Mouse (Mus musculus) Muller cell, postnatal 12 days (primary cell): ENCODE results near the gene Gm5737.

Experiments
- DNase-seq: peaks from one replicate; pipeline ENCODE4 v3.0.0-alpha.2; 2015; ENCODE audit errors: inconsistent ontology term

The Gm5737 gene

DNA sequence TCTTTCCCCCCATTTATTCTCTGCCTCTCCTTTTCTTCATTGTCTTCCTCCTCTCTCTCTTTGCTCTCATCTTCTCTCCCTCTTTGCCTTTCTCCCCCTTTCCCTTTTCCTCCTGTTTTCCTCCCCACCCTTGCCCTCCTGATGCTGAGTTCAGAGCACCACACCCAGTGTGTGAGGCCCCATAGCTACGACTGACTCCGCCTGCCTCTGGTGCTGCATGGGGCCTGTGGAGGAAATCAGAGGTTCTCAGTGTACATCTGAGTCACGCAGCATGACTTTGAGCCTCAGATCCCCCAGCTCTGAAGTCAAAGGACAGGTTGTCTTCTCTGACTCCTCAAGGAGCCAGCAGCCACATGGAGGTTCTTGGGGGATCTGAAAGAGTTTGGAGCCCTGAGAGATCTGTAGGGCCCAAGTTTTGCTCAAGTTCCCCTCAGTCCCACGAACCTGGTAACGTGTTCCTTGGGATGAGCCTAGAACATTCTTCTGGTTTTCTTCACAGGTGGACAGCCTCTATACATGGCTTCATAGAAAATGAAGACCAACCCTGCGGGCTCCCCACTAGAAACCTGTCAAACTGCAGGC, at the start of gene Gm5737:
Gene Gm5737, plus strand, starts transcription at position 532 of the 582 bp plus-strand sequence.
- no peak for DNase-seq

DNA sequence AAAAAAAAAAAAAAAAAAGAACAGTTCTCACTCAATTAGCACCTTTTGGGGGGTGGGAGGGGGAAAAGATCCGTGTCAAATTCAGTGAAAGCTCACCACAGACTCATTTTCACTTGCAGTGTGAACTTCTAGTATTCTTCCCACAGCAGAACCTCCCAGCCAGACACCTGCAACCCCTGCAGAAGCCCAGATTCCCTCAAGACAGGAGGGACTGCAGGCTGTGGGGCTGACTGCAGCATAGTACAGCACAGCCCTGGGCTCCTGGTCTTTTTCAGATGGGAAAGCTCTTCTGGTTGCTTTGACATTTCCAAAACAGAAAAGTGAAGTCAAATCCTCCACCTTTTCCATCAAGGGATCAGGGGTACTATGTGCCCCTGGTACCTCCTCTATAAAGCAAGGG, 44.8 kb upstream of the Gm5737 start:
- no peak for DNase-seq

DNA sequence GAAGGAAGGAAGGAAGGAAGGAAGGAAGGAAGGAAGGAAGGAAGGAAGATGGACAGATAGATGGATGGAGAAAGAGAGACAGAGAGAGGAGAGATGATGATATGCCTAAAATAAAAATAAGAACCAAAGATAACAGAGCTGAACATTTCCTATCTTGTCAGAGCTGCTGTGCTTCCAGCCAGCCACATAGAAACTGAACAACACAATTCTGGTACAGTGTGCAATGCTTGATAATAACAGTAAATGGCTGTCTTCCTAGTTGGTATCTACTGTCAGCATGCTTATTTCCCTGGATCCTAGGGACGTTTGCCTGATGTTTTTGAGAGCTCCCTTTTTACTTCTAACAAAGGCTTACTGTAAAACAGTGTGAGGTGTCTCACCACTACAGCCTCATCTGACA, 40.8 kb upstream of the Gm5737 start:
- DNase-seq: no peak

DNA sequence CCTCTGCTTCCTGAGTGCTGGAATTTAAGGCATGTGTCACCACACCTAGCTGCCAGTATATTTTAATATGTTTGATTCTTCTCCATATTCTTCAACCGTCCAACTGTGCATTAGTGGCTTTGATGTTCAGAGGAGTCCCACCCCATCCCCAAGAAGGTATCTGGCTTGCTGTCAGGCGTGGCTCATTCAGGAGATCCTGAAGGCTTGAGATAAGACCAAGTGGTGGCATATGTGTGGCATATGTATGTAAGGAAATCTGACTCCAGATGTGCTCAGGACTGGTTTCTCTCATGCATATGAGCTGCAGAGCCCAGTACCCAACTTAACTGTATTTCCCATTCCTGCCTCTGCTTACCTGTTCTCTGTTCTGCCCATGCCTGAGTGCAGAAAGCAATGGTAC, 34.2 kb upstream of the Gm5737 start:
- no peak for DNase-seq

DNA sequence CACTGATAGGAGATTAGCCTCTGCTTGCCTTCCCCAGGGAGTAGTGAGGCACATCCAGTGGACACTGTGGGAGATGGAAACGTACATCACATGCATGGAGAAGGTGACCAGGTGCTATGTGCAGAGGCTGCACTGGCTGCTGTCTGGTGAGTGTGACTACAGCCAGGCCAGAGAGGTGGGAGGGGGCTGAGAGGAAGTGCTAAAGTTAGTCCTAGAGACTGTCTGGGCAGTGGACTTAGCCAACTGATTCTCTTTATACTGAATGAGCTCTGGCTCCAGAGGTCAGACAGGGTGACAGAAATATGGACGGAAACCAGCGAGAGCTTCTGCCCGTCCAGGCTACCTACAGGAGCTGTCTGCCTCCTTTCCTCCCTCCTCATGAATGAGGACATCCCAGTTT, 16.6 kb upstream of the Gm5737 start:
- DNase-seq: no peak

DNA sequence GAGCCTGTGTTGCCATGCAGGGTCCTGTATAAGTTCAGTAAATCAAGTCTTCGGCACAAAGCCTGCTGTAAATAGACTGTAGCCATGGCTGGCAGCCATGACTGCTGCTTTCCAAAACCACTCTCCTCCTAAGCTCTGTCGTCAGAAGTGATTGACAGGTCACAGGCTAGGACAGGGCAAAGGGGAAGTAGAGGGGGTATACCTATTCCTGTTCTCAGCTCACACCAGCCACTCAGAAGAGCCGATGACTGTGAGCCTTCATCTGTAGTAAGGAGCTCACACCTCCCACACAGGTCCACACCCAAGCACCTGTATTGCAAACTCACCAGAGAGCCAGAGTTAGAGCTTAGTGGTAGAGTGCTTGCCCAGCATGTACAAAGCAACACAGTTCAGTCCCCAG, 15.8 kb upstream of the Gm5737 start:
- DNase-seq: no peak

DNA sequence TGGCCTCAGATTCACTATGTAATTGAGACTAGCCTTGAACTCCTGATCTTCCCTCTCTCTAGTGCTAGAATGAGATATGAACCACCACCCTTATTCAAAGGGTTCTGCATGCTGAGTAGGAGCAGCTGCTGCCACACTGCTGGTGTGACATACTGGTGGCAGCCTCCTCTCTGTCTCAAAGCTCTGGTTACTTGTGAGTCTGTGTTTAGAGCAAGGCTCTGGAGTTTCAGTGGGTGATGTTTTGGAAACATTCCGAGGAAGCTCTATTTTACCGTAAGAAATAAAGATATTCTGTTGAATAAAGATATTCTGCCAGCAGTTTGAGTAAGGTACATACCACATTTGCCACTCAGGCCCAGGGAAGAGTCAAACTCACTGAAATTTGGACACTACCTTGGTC, 8.9 kb upstream of the Gm5737 start:
- no peak for DNase-seq

DNA sequence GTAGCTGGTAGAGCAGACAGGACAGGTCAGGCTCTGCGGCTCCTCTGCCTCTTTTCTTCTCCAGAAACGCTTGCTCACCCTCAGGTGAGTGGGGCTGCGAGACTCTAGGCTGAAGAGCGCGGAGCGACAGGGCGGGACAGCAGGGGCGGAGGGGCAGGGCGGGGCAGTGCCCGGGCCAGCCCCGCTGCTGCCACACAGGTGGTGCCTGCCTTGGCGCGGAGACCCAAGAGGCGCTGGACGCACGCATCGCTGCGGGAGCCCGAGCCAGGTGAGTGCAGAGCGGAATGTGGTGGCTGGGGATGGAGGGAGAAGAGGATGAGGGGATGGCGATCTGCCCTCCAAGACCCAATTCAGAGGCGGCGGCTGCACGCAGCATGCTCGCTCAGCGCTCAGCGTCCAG, 2.5 kb upstream of the Gm5737 start:
- no peak for DNase-seq

DNA sequence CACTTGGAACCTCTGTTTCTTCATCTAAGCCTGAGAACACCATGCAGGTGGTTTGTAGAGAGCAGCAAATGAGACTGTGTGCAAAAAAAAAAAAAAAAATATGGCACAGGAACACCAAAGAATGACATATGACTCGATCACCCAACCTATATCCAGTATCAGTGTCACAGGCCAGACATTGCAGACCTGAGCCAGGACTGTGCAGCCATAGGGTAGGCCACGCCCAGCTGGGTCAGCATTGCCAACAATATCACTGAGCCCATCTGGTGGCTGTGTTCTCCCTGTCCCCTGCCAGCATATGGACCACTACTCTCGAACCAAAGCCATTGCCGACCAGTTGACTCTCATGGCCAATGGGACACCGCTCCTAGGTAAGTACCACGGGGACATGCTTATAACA, 5.4 kb downstream of the Gm5737 start:
- no peak for DNase-seq

DNA sequence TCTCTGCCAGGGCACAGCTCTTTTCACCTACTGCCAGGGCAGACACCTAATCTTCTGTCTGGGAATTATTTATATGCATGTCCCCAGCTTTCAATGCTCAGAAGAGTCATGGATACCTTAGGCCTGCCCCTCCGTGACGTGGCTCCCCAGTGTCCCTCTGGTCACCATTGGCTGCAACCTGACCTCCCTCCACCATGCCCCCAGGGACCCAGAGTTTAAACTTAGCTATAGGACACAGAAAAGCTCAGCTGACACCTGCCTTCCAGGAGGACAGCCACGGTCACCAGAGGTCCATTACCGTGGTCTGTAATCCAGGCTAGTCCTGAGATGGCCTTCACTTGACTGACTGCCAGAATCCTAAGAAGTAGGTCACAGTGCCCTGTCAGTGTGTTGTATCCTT, 7.2 kb downstream of the Gm5737 start:
- no peak for DNase-seq

DNA sequence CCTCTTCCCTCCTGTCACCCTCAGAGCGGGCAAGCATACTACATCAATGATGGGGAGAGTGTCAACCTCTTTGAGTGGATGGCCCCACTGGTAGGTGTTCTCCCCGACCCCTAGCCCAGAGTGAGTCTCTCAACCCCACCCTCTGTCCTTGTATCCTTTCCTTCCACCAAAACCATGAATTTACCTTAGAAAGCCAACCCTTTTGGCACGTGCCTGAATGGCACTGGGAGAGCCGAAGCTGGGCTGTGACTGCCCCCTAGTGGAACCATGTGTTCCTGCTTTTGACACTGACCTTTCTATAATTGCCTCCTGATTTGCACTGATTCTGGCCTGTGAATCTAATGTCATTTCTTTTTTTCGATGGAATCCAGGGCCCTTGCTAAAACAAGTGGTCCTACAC, 11.1 kb downstream of the Gm5737 start:
- DNase-seq: peak; percentile 34

DNA sequence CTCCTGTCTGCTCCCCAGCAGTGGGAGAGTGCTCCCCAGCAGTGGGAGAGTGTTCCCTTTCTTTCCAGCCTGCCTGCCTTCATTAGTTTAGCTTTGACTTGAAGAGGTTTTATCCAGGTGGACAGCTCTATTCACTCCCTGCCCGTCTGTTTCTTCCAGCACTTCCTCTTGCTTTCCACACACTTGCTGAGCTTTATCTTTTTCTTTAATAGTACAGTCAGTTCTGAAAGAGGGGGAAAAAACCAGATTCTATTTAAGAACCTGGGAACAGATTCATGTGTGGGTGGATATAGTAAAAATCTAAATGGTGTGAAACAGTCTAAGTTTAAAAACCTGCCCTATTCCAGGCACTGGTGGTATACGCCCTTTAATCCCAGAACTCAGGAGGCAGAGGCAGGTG, 12.9 kb downstream of the Gm5737 start:
- DNase-seq: no peak

DNA sequence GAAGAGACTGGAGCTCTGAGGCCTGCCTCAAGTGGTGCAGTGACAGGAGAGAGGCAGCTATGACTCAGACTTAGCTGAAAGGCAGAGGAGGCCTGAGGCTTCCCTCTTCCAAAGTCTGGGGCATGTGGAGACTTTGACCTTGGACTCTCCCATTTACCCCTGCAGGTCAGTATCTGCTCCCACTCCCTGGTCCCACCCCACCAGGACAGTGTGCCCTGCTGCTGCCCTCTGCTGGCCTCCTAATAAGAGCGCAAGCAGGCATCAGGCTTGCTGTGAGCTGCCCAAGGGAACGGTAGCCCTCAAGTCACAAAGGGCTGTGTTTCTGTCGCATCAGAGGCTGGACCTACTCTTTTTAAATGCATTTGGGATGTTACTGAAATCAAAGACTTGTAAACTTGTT, 14.2 kb downstream of the Gm5737 start:
- DNase-seq: peak; percentile 51

DNA sequence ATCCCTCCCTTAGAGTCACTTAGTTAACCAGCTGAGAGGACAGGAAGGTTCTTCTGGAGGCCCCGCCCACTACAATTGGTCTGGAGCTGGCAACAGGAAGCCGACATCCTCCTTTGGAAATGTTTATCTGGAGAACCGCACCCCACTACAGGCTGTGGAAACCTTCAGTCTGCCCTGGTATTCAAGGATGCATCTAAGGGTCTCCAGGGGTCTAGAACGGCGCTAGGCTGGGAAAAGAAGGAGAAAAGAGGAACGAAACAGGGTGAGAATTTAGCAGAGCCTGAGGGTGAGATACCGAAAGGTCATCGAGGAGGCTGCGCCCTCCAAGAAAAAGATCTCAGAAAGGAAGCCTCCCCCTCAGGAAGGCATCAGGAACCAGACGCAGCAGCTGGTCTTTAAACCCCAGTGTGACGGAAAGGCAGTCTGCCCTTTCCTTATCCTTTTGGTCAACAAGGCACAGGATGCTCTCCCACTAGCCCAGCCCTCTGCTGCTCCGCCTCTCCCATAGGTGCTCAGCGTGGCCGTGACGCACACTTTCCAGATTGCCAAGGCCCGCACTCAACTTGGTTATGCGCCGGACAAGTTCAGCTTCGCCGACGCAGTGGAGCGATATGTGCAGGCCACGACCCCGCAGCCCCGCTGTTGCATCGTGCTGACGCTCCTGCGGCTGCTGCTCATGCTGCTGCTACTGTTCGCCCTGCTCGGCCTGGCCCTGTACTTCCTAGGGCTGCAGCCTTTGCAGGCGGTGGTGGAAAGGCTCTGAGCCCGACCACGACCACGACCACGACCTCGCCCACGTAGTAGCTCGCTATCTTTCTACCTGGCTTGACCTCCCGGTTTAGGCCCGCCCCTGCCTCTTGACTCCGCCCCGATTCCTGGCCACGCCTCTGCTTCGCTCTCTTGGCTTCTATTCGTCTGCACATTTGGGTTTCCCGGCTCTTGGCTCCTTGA, 18.5 kb downstream of the Gm5737 start:
- DNase-seq: peak; percentile 50

DNA sequence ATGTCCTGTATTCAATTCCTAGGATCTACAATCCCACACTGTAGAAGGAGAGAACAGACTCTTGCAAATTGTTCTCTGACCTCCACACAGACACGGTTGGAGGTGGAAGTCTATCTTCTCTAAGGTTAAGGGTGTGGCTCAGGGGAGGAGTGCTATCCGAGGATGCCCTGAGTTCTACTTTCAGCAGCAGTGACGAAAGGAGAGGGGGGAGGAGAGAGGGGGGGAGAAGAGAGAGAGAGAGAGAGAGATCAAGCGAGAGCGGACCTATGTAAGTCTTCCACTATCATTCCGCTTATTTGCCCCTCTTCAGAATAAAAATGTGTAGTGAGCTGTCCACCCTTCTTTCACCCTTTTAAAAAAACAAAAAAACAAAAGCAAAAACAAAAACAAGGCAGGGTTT, 22.3 kb downstream of the Gm5737 start:
- DNase-seq: peak; percentile 19

DNA sequence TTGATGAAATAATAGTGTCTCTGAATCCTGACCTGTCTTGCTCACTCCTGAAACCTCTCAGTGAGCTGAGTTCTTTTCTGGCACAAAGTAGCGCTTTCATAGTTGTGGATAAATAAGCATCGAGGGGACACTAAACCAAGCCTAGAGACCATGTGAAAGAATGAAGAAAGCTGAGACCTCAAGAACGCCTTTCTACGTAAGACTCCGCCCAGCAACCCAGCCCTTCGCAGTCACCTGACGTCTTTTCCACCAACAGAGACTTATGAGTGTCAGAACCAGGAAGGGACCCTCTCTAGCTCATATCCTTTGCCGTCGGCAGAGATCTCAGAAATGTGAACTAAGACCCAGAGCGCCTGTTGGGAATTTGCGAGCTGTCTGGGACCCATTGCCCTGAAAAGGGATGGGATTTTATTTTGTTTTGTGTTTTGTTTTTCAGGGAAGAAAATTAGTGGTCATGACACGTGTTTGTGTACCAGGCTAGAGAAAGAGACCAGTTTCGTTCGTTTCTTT, 22.8 kb downstream of the Gm5737 start:
- peak; percentile 88 for DNase-seq

DNA sequence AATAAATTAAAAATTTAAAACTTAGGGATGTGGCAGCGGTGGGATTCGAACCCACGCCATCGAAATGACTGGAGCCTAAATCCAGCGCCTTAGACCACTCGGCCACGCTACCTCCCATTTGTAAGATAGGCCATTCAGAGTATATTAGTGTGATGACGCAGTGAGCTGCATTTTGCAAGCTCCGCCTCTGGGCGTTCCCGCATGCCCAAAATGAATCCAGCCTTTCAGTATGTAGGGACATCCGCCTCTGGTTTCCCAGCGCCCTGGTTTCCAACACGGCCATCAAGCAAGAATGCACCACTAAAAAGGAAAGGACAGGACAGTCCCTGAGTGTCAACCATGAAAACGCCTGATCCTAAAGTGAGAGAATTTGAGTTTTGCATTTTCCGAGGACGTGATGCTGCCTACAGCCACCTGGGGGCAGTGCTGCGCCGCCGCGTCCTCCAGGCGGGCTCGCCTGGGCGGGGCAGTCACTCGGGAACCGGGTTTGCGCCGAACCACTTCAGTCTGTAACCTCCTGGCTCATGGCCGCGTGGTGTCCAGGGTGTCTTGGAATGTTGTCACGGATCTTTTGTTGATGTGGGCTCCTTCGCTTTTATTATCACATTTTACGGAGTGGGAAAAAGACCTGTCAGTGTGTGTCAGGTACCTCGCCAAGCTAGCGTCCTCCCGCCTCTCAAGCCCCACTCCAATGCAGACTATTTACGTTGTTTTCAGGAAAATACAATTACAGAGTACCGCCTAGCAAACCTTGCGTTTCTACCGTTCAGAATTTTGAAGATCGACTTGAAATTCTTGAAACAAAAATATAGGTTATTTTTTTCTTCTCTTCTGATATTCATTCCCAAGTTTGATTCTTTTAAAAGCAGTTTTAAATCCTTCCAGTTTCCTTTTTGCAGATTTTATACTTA, 23.5 kb downstream of the Gm5737 start:
- DNase-seq: peak; percentile 93

DNA sequence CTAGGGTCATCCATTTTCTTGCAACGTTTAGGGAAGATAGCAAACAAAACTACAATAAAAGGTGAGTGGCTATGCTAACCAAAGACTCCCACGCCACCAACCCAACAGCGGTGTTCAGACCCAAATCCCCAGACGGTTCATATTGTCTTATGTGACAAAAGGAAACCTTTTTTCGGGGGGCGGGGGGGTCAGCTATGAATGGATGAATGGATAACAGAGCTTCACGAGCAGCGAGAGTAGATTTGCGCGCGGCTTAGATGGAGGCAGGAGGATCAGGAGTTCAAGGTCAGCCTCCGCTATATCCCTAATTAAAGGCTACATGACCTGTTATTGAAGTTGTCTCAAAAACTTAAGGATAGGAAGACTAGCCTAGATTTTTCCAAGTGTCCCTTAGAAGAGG, 24.2 kb downstream of the Gm5737 start:
- peak; percentile 35 for DNase-seq

DNA sequence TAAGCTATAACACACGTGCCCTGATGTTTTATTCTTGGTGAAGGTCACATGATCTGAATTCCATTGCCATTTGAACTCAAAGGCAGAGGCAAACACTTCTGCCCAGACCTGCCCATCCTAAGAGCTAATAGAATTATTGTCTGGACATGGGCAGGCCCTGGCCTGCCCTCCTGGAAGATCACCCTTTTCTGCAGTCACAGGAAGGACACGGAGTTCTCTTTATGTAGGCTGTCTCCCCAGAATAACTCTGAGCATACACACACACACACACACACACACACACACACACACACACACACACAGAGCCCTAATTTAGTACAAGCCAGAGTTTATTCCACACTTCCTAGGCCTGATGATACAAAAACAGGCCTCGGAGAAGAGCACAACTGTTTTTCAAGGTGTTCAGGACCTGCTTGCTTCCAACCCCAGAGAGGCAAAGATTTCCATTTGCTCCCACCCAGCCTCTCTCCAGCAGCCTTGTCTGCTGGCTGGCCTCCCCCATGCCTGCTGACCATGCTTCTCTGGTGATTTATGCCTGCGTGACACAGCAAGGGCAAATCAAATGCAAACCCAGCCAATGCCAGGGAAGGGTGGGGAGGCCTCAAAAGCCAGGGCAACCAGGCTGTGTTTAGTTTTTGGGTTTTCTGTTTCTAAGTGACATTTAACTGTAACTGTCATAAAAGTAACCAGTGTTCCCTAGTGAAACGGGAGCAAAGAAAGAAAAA, 26.4 kb downstream of the Gm5737 start:
- DNase-seq: no peak

DNA sequence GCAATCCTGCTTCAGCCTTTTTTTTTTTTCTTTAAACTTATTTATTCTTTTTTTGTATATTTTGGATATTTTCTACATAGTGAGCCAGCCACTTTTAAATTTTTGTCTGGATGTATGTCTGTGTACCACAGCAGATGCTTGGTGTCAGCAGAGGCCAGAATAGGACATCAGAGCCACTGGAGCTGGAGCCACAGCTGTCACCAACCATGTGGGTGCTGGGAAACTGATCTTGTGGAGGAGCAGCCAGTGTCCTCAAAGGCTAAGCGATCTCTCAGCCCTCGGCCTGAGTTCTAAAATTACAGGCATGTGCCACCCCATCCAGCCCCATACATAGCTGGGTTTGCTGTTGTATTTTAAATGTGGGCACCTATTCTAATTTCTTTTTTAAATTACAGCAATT, 27.6 kb downstream of the Gm5737 start:
- no peak for DNase-seq

DNA sequence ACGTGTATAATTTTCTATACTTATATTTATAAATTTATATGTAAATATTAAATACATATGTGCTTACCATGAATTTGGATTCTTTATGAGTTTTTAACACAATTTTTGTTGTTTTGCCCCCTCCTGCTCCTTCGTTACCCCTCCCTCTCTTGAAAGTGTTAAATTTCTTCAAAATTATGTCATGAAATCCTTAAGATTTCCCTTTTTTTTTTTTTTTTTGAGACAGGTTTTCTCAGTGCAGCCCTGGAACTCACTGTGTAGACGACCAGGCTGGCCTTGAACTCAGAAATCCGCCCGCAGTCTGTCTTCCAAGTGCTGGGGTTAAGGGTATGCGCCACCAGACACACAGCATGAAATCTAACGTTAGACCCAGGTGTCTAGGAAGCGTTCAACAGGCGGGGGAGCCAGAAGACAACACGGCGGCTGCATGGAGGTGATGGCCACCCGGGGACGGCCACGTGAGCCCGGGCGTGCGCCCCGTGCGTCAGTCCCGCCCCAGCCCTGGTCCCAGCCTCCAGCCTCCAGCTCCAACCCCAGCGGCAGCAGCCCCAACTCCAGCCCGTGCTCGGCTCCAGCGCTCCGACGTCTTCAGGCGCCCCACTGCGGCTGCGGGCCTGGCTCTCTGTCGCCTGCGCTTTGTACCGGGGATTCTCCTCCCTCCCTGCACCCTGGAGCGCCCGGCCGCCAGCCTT, 30.3 kb downstream of the Gm5737 start, which contains the start of gene Eef2k:
Gene Eef2k, plus strand, starts transcription at position 487 of the 692 bp plus-strand sequence.
- DNase-seq: peak; percentile 91
